Mouse (Mus musculus) spleen, postnatal 36 days (tissue): ENCODE measurements around the gene Calhm5.

Experiments used
- DNase-seq, 2 experiments: peaks; one replicate each; pipeline ENCODE4 v3.0.0; 2022; ENCODE audit warnings: low spot score in 2 of 2, mixed read lengths in 1 of 2

The Calhm5 gene

DNA sequence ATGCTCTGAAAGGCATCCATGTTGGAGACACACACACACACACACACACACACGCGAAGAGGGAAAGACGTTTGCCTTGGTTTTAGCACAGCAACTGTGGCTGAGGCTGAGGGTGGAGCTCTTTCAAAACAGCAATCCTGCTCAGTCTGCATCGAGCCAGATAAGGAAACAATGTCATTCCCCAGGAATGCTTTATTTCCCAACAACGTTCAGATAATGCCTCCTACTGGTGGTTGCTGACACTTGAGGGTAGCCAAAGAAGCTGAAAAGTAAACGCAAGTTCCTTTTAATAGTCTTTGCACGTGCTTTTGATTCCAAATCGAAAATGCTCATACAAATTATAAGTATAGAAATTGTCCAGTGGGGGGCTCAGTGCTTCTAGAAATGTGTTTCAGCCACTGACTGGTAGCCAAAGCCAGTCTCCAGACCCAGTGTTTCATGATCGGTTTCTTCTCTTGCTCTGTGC lies at the start of gene Calhm5:
TSS of gene Calhm5 (minus strand) at position 102 of the 466 bp plus-strand sequence.
- DNase-seq: peak; percentile 7 to 36

DNA sequence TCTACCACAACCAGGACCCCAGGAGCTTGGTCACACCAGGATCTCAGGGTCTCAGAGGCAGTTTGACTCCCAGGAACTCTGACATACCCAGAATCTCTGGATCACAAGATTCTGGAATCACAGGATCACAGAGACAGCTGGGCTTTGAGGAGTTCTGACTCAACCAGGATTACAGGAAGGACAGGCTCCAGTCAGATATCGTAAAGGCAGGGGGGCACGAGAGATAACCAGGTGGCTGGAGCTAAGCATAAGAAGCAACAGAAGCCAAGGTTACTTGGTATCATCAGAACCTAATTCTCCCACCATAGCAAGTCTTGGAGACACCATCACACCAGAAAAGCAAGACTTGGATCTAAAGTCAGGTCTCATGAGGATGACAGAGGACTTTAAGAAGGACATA lies 45.4 kb upstream of the Calhm5 start:
- no peak for DNase-seq

DNA sequence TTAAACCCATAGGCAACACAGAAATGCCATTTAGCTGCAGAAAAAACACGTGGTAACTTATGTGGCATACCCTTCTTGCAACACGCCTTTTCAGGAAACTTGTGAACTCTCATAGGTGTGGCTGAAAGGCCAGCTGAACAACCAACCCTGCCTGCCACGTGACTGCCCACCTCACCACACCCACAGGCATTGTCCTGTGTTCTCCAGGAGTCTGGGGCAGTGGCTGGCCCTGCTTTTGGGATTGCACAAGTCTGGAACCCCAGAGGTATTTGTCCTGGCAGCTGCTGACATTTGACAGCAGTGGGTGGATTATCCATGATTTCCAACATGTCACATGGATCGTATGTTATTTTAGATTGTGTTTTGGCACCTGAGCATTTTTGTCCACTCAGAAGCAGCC lies 43.4 kb upstream of the Calhm5 start:
- DNase-seq: no peak

DNA sequence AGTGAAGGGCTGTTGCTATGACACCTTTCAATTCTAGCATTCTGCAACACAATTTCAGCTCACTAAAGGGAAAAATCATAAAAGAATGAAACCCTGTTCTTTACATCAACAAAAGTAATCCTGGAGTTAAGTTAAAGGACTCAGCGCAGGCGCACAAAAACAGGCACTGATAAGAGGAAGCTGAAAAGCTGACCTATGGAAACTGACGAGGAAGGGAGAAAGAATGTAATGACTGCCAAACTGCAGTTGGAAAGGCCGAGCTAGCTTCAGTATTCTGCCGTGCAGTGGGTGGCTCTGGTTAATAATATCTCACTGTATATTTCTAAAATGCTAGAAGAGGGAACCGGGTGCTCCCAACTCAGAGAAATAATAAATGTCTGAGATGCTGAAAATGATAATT lies 41.7 kb upstream of the Calhm5 start:
- no peak for DNase-seq

DNA sequence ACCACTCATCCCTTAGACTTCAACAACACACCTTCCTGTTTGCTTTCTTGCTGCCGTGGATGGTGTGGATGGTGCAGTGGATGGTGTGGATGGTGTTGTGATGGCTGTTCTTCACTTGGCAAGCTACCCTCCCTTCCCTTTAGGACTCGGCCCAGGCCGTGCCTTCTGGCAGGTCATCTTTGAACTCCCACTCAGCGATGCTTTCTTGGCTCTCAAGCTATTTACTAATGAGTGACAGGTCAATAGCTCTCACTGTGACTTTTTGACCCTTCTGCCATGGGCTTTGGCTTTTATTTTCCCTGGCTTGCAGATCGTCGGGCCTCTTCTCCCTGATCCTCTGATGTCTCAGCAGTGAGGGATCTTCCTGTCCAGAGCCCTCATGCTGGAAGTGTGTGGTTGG lies 40.1 kb upstream of the Calhm5 start:
- DNase-seq: no peak

DNA sequence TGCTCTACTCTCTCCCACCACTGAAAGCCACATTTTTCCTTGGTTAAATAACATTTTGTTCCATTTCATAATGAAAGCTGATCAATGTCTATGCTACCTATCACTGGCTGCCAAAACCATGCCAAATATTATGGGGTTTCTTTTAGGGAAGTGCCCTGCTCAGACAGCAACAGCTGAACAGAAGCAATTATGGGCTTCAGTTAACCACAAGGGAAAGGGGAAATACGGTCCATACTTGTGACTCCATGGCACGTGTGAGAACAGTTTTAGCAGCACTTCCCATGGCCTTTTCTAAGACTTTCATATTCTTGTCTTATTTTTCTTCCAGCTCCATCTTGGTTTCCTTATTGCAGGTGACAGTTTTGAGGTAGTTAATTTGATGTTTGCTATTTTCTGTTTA lies 35.0 kb upstream of the Calhm5 start:
- peak; percentile 26 to 54 for DNase-seq

DNA sequence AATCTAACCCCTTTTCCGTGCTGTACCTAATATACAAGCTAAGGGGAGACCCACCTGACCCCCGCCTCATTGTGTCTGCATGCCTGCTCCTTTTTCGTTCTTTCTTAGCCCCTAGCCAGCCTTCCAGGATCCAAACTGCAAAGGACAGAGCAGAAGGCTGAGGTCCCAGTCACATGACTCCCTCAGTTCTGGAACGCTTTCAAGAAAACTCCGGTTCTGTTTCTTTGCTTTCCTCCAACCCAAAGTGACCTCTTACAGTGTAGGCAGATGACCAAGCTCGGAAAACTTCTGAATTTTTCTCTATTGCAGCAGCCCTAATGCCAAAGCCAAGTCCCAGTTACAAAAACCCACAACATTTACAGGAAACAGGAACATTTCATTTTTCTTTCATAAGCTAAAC lies 32.1 kb upstream of the Calhm5 start:
- no peak for DNase-seq

DNA sequence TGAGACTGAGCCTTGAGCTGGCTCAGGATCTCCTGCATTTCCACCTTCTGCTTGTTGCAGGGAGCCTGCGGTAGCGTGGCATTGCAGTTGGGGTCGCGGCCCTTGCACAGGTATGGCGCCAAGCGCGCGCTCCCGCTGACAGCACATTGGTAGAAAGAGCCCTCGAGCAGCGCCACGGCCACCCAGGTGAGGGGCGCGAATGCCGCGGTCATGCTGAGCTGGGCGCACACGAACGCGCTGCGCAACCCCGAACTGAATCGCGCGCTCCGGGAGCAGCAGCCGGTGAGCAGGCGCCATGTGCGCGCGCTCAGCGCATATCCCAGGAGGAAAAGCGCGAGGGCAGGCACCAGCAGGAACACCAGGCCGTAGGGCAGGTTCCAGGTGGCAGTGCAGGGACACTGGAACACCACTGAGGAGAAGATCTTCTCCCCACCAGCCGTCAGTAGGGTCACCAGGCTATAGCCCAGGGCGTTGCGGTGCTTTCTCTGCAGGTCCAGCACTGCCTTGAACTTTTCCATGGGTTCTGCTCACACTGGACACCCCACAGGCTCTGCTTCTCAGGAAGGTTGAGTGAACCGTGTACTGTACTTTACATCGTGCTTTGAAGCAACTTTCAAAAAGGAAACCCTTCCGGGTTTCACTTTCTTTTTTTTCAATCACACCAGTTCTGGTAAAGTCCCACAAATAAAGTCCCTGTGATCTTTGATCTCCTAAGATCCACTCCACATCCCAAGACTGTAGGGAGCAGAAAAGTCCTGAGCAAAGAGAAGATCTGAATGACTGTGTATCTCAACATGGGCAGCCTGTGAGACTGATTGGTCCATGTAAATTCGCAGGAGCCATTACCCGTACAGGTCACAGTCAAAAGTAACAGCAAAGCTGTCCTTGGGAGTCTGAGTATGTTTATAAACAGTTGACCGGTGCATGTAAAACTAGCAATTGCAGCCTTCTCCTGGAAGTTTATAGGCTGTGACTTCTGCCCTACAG lies 31.4 kb upstream of the Calhm5 start, which contains the start of gene Calhm6:
TSS of gene Calhm6 (minus strand) at position 593 of the 987 bp plus-strand sequence.
- peak; percentile 48 to 50 for DNase-seq

DNA sequence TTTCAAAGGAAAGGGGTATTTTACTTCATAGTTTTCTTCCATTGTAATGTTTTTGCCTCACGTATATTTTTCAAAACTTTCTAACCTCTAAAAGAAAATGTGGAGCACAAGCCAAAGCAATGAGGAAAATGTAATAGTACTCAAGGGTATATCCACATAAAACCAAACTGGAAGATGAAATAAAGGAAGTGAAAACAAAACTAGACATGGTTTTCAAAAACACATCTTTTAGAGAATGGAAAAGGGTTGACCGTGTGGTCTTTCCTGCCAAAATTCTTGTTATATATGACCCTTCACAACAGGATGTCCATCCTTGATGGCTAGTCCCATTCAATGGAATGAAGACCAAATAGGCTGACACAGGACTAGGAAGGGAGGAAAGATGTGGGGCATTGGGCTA lies 22.1 kb upstream of the Calhm5 start:
- no peak for DNase-seq

DNA sequence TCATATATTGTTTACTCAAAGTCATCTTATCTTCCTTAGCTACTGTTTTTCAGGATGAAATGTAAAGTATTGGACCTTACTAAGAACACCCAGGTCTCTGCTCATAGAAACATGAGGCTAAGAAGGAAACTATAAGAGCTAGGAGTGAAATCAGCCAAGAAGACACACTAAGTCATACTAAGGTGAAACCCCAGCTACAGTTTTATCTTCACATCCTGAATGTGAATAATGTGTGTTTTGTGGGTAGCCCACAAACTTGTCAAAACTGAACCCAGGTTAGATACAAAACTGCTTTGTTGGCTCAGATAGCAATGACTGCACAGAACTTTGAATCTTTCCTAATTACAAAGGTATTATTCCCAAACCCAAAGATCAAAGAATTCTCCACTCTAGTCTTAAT lies 21.5 kb upstream of the Calhm5 start:
- no peak for DNase-seq

DNA sequence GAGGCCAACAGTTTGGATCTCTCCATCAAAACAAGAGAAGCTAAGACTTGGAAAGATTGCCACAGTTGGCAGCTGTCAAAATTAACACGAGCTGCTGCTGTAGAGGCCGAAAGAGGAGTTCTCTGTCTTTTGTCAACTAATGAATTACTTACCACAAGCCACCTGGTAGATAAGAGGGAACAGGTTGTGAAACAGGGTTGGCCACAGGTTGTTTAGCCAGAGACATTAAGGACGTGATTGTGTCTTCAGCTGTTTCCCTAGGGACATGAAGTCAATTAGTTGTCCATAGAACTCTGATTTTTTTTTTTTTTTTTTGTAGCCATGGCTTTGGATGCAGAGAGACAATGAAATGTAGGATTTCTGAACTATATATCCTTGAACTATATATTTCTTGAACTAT lies 20.8 kb upstream of the Calhm5 start:
- DNase-seq: no peak

DNA sequence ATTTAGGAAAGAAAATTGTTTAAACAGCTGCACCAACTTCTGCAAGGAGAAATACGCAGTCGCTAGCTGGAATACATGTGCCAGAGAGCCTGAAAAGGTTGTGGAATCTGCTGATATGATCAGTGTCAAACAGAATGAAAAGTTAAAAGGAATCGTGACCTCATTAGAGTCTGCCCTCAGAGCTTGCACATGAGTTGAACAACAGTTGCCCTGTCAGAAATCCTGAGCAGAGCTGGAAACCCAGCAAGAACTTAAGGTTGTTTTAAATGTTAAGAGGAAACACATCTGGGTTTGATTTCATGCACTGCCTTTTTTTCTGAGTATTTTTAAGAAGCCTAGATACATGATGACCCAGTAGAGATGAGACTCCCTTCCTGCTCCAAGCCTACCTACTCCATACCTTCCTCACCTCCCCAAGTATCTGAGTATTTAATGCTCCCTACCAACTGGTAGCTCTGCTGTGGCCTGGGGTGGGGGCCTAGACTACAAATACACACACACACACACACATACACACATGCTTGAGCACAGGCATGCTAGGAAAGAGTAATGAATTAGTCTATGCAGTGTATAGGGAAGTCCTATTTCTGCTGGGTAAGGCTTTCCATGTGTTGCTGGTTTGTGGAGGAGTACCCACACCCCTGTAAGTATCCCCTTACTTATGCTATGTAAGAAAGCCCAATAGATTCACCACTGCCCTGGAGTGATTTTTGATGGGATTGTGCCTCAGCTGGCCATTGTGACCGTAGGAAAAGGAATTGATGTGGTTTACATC lies 15.8 kb upstream of the Calhm5 start:
- DNase-seq: no peak

DNA sequence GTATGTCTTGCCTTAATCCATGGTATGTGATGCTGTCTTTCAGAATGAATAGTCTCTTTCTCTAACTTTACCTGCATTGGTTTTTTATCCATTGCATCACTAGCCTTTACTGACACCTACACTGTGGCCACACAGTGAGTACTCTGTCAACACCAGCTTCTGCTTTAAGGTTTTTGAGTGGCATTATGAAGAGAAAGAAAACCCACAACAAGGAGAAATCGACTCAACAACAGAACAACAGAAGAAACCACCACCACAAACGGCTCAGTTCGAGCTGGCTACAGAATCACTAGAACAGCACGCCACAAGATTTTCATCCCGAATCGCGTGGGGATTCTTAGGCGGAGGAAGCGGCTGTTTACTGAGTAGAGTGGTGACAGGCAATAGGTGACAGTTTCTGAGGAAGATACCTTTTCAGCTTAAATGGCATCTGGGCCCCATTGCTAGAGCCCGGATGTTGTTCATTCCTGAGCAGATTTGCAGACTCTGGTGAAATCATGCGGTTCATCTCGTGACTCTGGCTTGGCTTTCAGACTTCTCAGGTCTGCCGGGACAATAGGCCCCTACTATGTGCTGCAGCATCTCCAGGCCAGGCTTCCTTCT lies 14.6 kb upstream of the Calhm5 start:
- DNase-seq: no peak

DNA sequence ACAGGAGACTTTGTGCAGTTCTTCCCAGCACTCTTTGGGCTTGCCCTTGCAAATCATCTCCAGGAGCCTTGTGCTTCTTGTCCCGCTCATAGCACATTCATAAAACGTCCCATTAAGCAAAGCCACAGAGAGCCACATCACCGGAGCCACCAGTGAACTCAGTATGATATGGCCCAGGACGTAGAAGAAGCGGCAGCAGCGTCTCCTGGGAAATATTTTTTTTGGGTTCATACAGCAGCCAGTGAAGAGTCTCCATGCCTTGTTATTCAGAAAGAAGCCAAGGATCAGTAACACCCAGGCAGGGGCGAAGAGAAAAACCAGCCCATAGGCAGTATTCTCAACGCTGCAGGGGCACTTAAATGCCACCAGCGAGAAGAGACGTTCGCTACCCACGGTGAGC lies 355 bp downstream of the Calhm5 start:
- no peak for DNase-seq

DNA sequence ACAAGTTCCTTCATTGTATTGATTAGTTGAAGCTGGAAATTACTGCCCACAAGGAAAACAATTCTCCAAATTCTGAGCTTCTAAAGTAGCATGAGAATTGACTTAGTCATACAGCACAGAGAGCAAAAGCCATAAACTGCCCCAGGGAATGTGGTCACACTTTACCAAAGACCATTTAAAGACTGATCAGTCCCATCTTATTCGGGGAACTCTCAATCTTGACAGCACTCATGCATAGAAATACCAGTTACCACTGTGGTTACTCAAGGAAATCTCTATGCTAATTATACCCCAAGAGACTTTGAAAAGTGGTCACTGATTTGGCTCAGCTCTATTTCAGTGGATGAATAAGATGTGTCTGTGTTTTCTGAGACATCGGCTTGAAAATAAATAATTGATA lies 1.2 kb downstream of the Calhm5 start:
- DNase-seq: no peak

DNA sequence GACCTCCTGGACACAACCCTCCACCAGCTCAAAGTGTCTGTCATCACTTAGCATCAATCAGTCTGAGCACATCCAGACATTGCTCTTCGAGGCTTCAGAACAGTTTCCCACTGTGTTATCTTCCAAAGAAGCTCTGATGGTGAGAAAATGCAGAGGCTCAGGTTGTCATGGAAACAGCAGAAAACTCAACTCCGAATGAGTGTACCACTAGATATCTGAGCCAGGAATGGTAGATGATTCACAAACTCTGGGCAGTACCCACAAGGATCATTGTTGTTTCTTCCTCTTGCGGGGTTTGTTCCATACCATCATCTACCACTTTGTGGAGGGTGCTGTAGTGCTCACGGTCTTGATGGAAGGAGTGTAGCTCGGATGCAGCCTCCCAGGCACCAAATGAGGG lies 4.4 kb downstream of the Calhm5 start:
- DNase-seq: no peak

DNA sequence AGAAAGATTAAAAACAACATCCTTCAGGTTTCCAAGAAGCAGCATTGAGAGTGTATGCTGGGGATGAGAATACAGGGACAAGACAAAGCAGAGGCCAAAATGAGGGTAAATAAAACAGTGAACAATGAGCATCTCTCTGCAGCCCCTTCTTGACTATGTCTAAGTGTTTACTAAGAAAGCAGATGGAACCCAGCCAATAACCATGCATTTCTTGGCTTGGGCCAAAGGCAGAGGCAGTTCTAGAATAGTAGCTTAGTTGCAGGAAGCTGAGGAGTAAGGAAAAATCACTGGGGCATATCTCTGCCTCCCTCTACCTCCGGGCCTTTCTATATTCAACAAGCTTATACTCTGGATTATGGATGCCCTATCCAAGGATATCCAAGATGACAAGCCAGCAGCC lies 5.8 kb downstream of the Calhm5 start:
- DNase-seq: no peak

DNA sequence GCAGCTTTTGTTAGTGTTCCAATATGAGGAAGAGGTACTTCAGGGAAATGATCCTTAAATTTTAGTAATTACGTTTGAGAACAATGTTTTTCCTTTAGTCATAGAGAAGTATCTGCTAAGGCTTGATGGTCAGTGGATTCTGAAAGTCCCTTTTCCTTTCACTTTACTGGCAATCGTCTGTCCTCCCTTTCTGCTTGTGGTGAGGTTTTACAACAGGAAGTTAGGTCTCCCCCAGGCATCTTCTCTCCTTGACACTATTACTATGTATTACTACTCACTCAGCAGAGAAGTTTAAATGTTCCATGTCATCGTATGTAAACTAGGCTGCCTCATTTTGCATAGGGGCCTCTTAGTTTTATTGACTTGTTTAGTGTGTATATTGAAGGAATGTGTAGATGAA lies 6.8 kb downstream of the Calhm5 start:
- DNase-seq: no peak

DNA sequence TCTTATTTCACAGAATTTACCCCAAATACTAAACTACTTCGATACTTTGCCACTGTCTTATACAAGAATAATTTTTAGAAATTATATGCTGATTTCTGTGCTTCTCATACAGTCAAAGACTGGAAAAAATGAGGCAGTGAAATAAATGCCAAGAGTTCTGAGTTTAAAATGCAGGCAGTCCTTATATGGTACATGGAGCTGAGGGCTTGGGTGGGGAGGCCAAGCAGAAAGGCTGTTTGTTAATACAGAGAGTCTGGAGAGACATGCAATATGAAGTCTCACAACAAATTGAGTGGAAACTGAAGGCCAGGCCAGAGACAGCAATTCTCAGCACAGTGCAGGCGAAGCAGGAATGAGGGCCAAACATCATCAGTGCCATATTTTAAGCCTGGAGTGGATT lies 7.8 kb downstream of the Calhm5 start:
- DNase-seq: no peak

DNA sequence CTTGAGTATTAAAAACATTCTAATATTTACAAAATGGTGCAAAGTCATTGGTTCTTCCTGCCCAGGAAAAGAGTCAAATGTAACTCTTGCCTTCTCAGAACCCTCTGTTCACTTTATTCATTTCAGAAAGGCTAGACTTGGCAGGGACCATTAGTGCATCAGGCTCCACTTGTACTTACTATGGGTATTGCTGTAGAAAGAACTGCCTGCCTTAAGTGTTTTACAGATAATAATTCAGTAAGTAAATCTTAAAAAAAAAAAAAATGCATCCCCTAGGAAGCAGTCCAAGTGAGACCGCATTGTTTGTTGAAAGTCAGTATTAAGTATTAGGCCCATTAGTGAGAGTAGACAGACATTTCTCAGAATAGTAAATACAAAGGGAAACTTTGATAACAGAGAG lies 9.8 kb downstream of the Calhm5 start:
- DNase-seq: no peak

DNA sequence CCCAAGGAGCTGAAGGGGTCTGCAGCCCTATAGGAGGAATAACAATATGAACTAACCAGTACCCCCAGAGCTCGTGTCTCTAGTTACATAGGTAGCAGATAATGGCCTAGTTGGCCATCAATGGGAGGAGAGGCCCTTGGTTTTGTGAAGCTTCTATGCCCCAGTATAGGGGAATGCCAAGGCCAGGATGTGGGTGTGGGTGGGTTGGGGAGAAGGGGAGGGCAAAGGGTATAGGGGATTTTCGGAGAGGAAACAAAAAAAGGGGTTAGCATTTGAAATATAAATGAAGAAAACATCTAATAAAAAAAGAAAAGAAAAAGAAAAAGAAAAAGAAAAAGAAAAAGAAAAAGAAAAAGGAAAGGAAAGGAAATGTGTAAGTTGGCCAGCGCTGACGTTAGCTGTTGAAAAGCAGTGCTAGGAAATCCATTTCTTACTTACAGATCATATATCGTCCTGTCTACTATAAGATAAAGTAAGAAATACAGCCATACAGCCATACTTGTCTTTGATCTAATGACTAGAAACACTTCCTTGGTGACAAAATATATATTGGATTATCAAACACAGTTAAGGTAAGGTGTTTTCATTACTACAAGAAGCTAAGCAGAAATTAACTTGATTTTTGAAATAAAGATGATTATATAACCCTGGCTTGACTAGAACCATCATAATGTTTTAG lies 21.7 kb downstream of the Calhm5 start:
- DNase-seq: no peak

DNA sequence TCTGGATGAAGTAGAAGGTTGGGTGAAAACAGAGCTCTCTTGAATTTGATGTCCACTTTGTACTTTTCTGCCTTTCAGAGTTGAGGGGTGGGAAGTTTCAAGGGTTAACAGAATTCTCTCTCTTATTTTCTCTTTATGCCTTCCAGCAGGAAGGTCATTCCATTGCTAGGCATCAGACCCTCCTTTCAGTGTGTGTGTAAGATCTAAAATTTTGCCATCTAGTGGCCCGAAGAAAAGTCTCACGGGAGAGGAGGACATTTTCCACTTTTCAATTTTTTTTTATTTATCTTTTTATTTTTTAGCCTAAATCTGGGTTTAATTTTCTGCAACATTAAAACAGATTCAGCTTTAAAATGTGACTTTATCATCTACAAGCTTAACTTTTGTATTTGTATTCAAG lies 24.7 kb downstream of the Calhm5 start:
- DNase-seq: no peak
